Mouse (Mus musculus): ENCODE data around the gene Selenot. TPM values are rescaled to one million over a fixed set of nuclear protein-coding genes. Genes with fewer than 3 reads are reported as not detected.

Selenot gene
- polyA plus RNA-seq, 1 experiment, result 35.6 TPM

- H3K4me2 ChIP-seq (ENCODE audit: low read depth), result no peak overlapping the region
- H3K36me3 ChIP-seq (ENCODE audit: control insufficient read depth, insufficient read depth), result peaks cover 9% of the 10 kb centered on the region
- no peaks in the 10 kb centered on the region for H3K27me3 ChIP-seq (ENCODE audit: control insufficient read depth, insufficient read depth, insufficient read length)
- no peak overlapping the region for H3K4me3 ChIP-seq
- no peaks in the 10 kb centered on the region for H3K79me2 ChIP-seq (ENCODE audit: control insufficient read depth, insufficient read depth)
- TF ChIP-seq CEBPB (IDR thresholded peaks at IDR 0.05; ENCODE audit: insufficient read depth, poor library complexity, severe bottlenecking), result no peak
- no peak for TF ChIP-seq REST (IDR thresholded peaks at IDR 0.05; ENCODE audit: insufficient read depth, insufficient read length)
- TF ChIP-seq MAX (IDR thresholded peaks at IDR 0.05; ENCODE audit: low read depth), result no peak
- TF ChIP-seq MYOG (IDR thresholded peaks at IDR 0.05; ENCODE audit: control insufficient read depth in 1 of 3, insufficient read depth in 1 of 3, insufficient read length in 2 of 3, low read depth in 2 of 3), result no peak
- TF ChIP-seq USF1 (IDR thresholded peaks at IDR 0.05; ENCODE audit: low read depth), result no peak
- TF ChIP-seq MYOD1 (IDR thresholded peaks at IDR 0.05; ENCODE audit: control insufficient read depth in 1 of 3, insufficient read length in 2 of 3, low read depth in 2 of 3), result no peak
- TF ChIP-seq TCF12 (IDR thresholded peaks at IDR 0.05; ENCODE audit: insufficient read depth, poor library complexity, severe bottlenecking), result no peak
- TF ChIP-seq POLR2AphosphoS2 (IDR thresholded peaks at IDR 0.05; ENCODE audit: insufficient read length, low read depth), result no peak
- no peak for TF ChIP-seq POLR2A (IDR thresholded peaks at IDR 0.05; ENCODE audit: insufficient read length, low read depth)
- no peak for TF ChIP-seq E2F4 (IDR thresholded peaks at IDR 0.05; ENCODE audit: insufficient read depth)
- no peak overlapping the region for H3ac ChIP-seq (ENCODE audit: control insufficient read depth, insufficient read length)
Measured at GRCm38 (mm10) chr3:58559887-58560286, 16.5 kb upstream of the Selenot start.

GRCm38 (mm10) chr3:58561437-58561836, 15.0 kb upstream of the Selenot start:
- Histone ChIP-seq H3K79me2 (ENCODE audit: control insufficient read depth, insufficient read depth) (no peaks in the 10 kb centered on the region), H3K36me3 (ENCODE audit: control insufficient read depth, insufficient read depth) (peaks cover 9% of the 10 kb centered on the region), H3K27me3 (ENCODE audit: control insufficient read depth, insufficient read depth, insufficient read length) (no peaks in the 10 kb centered on the region), H3K4me2 (ENCODE audit: low read depth) (no peak overlapping the region), H3K4me3 (no peak overlapping the region), H3ac (ENCODE audit: control insufficient read depth, insufficient read length) (no peak overlapping the region)
- no peak for TF ChIP-seq CEBPB (IDR thresholded peaks at IDR 0.05; ENCODE audit: insufficient read depth, poor library complexity, severe bottlenecking)
- TF ChIP-seq MYOD1 (IDR thresholded peaks at IDR 0.05; ENCODE audit: control insufficient read depth in 1 of 3, insufficient read length in 2 of 3, low read depth in 2 of 3), result no peak
- TF ChIP-seq SRF (IDR thresholded peaks at IDR 0.05; ENCODE audit: control insufficient read depth, insufficient read length, low read depth), result no peak
- TF ChIP-seq MAX (IDR thresholded peaks at IDR 0.05; ENCODE audit: low read depth), result no peak
- no peak for TF ChIP-seq E2F4 (IDR thresholded peaks at IDR 0.05; ENCODE audit: insufficient read depth)
- no peak for TF ChIP-seq POLR2AphosphoS2 (IDR thresholded peaks at IDR 0.05; ENCODE audit: insufficient read length, low read depth)
- no peak for TF ChIP-seq POLR2A (IDR thresholded peaks at IDR 0.05; ENCODE audit: insufficient read length, low read depth)
- TF ChIP-seq TCF12 (IDR thresholded peaks at IDR 0.05; ENCODE audit: insufficient read depth, poor library complexity, severe bottlenecking), result no peak
- no peak for TF ChIP-seq REST (IDR thresholded peaks at IDR 0.05; ENCODE audit: insufficient read depth, insufficient read length)
- no peak for TF ChIP-seq TCF3 (IDR thresholded peaks at IDR 0.05; ENCODE audit: insufficient read length, low read depth)
- TF ChIP-seq MYOG (IDR thresholded peaks at IDR 0.05; ENCODE audit: control insufficient read depth in 1 of 3, insufficient read depth in 1 of 3, insufficient read length in 2 of 3, low read depth in 2 of 3), result no peak
- TF ChIP-seq USF1 (IDR thresholded peaks at IDR 0.05; ENCODE audit: low read depth), result no peak

- Histone ChIP-seq H3K36me3 (ENCODE audit: control insufficient read depth, insufficient read depth) (no peaks in the 10 kb centered on the region), H3K4me3 (no peak overlapping the region), H3K4me2 (ENCODE audit: low read depth) (no peak overlapping the region), H3K27me3 (ENCODE audit: control insufficient read depth, insufficient read depth, insufficient read length) (no peaks in the 10 kb centered on the region), H3ac (ENCODE audit: control insufficient read depth, insufficient read length) (no peak overlapping the region), H3K79me2 (ENCODE audit: control insufficient read depth, insufficient read depth) (no peaks in the 10 kb centered on the region)
- TF ChIP-seq USF1 (IDR thresholded peaks at IDR 0.05; ENCODE audit: low read depth) (no peak), SRF (IDR thresholded peaks at IDR 0.05; ENCODE audit: control insufficient read depth, insufficient read length, low read depth) (no peak), CEBPB (IDR thresholded peaks at IDR 0.05; ENCODE audit: insufficient read depth, poor library complexity, severe bottlenecking) (no peak), MYOG (IDR thresholded peaks at IDR 0.05; ENCODE audit: control insufficient read depth in 1 of 3, insufficient read depth in 1 of 3, insufficient read length in 2 of 3, low read depth in 2 of 3) (no peak), MYOD1 (IDR thresholded peaks at IDR 0.05; ENCODE audit: control insufficient read depth in 1 of 3, insufficient read length in 2 of 3, low read depth in 2 of 3) (no peak), POLR2A (IDR thresholded peaks at IDR 0.05; ENCODE audit: insufficient read length, low read depth) (no peak), TCF3 (IDR thresholded peaks at IDR 0.05; ENCODE audit: insufficient read length, low read depth) (no peak), REST (IDR thresholded peaks at IDR 0.05; ENCODE audit: insufficient read depth, insufficient read length) (no peak), POLR2AphosphoS2 (IDR thresholded peaks at IDR 0.05; ENCODE audit: insufficient read length, low read depth) (no peak), TCF12 (IDR thresholded peaks at IDR 0.05; ENCODE audit: insufficient read depth, poor library complexity, severe bottlenecking) (no peak)
Measured at GRCm38 (mm10) chr3:58570821-58571220, 5.6 kb upstream of the Selenot start.

GRCm38 (mm10) chr3:58577067-58577503, 649 bp downstream of the Selenot start:
- TF ChIP-seq E2F4 (IDR thresholded peaks at IDR 0.05; ENCODE audit: insufficient read depth) (no peak), MYOG (IDR thresholded peaks at IDR 0.05; ENCODE audit: control insufficient read depth in 1 of 3, insufficient read depth in 1 of 3, insufficient read length in 2 of 3, low read depth in 2 of 3) (no peak), CEBPB (IDR thresholded peaks at IDR 0.05; ENCODE audit: insufficient read depth, poor library complexity, severe bottlenecking) (no peak), MYOD1 (IDR thresholded peaks at IDR 0.05; ENCODE audit: control insufficient read depth in 1 of 3, insufficient read length in 2 of 3, low read depth in 2 of 3) (no peak), POLR2A (IDR thresholded peaks at IDR 0.05; ENCODE audit: insufficient read length, low read depth) (no peak), USF1 (IDR thresholded peaks at IDR 0.05; ENCODE audit: low read depth) (no peak), TCF12 (IDR thresholded peaks at IDR 0.05; ENCODE audit: insufficient read depth, poor library complexity, severe bottlenecking) (no peak), MAX (IDR thresholded peaks at IDR 0.05; ENCODE audit: low read depth) (no peak), TCF3 (IDR thresholded peaks at IDR 0.05; ENCODE audit: insufficient read length, low read depth) (no peak), POLR2AphosphoS2 (IDR thresholded peaks at IDR 0.05; ENCODE audit: insufficient read length, low read depth) (no peak), REST (IDR thresholded peaks at IDR 0.05; ENCODE audit: insufficient read depth, insufficient read length) (no peak)
- no peaks in the 10 kb centered on the region for H3K27me3 ChIP-seq (ENCODE audit: control insufficient read depth, insufficient read depth, insufficient read length)
- peak overlapping the region; percentile 59 for H3K4me3 ChIP-seq
- peaks cover 51% of the 10 kb centered on the region for H3K79me2 ChIP-seq (ENCODE audit: control insufficient read depth, insufficient read depth)
- peak overlapping the region; percentile 93 for H3ac ChIP-seq (ENCODE audit: control insufficient read depth, insufficient read length)
- peaks cover 8% of the 10 kb centered on the region for H3K36me3 ChIP-seq (ENCODE audit: control insufficient read depth, insufficient read depth)
- H3K4me2 ChIP-seq (ENCODE audit: low read depth), result peak overlapping the region; percentile 55
